Mouse (Mus musculus) CD4-positive naive resting alpha-beta T cell, adult 57 days (primary cell): ENCODE results near the gene Pask. TPM values are rescaled to one million over a fixed set of nuclear protein-coding genes. Genes with fewer than 3 reads are reported as not detected.

ENCODE experiments used
- total RNA-seq: library from RNA; stranded (reverse); gene quantifications from one replicate; pipeline ENCODE4 v1.2.4, GENCODE M21; 2023

The Pask gene
- 0.68 TPM for total RNA-seq

GRCm38 (mm10) chr1:93342648-93343503, at the start of gene Pask, which contains the start of gene Ppp1r7:
TSS of gene Pask (minus strand) at chr1:93343482.
TSS of gene Ppp1r7 (plus strand) at chr1:93342854.

GRCm38 (mm10) chr1:93373665-93374064, 30.4 kb upstream of the Pask start, which contains the start of gene Ano7:
TSS of gene Ano7 (plus strand) at chr1:93373930.

GRCm38 (mm10) chr1:93305581-93306337, 37.5 kb downstream of the Pask start, which contains the start of gene Mterf4:
TSS of gene Mterf4 (minus strand) at chr1:93305915.

Other genes starting within 250 kb of the Pask start
- not detected for gene Kif1a, start 241.5 kb downstream of the Pask start, total RNA-seq
- gene Agxt, start 208.2 kb downstream of the Pask start, total RNA-seq: not detected
- gene 2310007B03Rik, start 182.5 kb downstream of the Pask start, total RNA-seq: not detected
- not detected for gene Crocc2, start 174.8 kb downstream of the Pask start, total RNA-seq
- 2.8 TPM for gene Sned1, start 107.6 kb downstream of the Pask start, total RNA-seq
- 15.3 TPM for gene Mterf4, start 37.6 kb downstream of the Pask start, total RNA-seq
- gene Ppp1r7, start 628 bp downstream of the Pask start, total RNA-seq: 23.4 TPM
- not detected for gene Ano7, start 30.4 kb upstream of the Pask start, total RNA-seq
- gene Hdlbp, start 135.3 kb upstream of the Pask start, total RNA-seq: 112 TPM
- 6.1 TPM for gene Farp2, start 168.6 kb upstream of the Pask start, total RNA-seq